Mouse (Mus musculus): ENCODE data around the gene Gm20532. TPM values are rescaled to one million over a fixed set of nuclear protein-coding genes. Genes with fewer than 3 reads are reported as not detected.

The Gm20532 gene
- polyA plus RNA-seq, 1 experiment: not detected

DNA sequence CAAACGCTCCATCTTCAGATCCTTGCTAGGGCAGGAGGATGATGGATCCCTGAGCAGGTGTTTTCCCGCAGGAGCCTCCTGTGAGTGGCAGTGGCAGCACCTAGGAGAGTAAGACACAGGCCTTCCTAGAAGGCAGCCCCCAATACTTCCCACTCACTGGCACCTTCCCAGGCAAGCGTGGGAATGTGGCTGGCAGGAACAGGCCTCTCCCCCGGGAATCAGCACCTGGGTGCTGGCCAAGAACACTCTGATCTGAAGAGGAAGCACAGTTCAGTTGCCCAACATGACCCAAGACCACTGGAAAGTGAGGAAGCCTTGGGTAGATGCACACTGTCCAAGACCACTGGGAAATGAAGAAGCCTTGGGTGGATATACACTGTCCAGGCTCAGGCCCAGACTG, 31.4 kb upstream of the Gm20532 start:
- Histone ChIP-seq H3K27ac (ENCODE audit: insufficient read depth, low read depth, low read length) (no peak overlapping the region), H3K4me1 (ENCODE audit: control insufficient read depth, insufficient read depth, insufficient read length, low read length) (peaks cover 19% of the 10 kb centered on the region), H3K36me3 (ENCODE audit: control insufficient read depth, insufficient read depth, low read length) (no peaks in the 10 kb centered on the region), H3K4me3 (ENCODE audit: low read depth, low read length) (no peak overlapping the region), H3K27me3 (ENCODE audit: control insufficient read depth, insufficient read depth, low read length) (no peaks in the 10 kb centered on the region)
- no peak for TF ChIP-seq POLR2A (IDR thresholded peaks at IDR 0.05; ENCODE audit: low read depth, low read length)
- TF ChIP-seq CTCF (IDR thresholded peaks at IDR 0.05; ENCODE audit: extremely low read depth, insufficient read length, insufficient replicate concordance, low read depth, low read length): no peak
- WGBS: 44% methylated on average over 4 of the region's 4 CpGs

DNA sequence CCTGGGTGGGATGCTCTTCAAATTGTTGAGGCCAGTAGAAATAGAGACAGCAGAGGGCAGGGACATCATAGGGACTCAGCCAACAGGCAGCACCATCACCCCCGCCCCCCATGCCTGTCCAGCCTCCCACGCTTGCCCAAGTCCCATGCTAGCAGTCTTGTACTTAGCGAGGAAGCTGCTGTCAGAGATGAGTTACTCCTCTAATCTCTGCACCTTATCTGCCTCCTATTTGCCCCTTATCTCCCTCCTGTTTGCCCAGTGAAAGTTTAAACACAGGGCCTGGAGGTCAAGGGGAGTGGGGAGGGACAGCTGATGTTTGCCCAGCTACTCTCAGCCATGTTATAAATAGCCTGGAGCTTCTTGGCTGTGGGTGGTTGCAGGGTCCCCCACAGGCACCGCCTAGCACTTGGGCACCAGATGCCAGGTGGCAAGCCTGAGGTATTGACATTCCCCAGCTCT, 29.9 kb upstream of the Gm20532 start:
- Histone ChIP-seq H3K36me3 (ENCODE audit: control insufficient read depth, insufficient read depth, low read length) (no peaks in the 10 kb centered on the region), H3K4me3 (ENCODE audit: low read depth, low read length) (no peak overlapping the region), H3K4me1 (ENCODE audit: control insufficient read depth, insufficient read depth, insufficient read length, low read length) (peaks cover 12% of the 10 kb centered on the region), H3K27me3 (ENCODE audit: control insufficient read depth, insufficient read depth, low read length) (no peaks in the 10 kb centered on the region), H3K27ac (ENCODE audit: insufficient read depth, low read depth, low read length) (no peak overlapping the region)
- WGBS: 34% methylated on average over 4 of the region's 4 CpGs
- no peak for TF ChIP-seq CTCF (IDR thresholded peaks at IDR 0.05; ENCODE audit: extremely low read depth, insufficient read length, insufficient replicate concordance, low read depth, low read length)
- TF ChIP-seq POLR2A (IDR thresholded peaks at IDR 0.05; ENCODE audit: low read depth, low read length): no peak

DNA sequence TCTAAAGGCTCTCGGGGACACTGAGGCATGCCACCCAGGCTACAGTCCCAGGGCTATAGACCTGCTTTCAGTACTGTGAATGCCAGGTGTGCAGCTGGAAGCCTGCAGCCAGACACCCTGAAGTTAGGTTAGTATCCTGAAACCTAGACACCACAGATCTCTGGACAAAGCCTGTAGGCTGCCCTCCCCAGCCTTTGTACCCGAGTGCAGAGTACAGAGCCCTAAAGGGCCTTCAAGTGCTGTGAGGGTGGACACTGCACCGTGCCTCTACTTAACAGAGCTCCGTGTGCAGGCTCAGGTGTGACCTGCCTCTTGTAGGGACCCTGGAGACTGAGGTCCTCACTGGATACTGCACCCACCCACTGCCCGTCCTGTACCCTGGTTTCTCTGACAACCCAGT, 25.9 kb upstream of the Gm20532 start:
- H3K36me3 ChIP-seq (ENCODE audit: control insufficient read depth, insufficient read depth, low read length): no peaks in the 10 kb centered on the region
- H3K4me3 ChIP-seq (ENCODE audit: low read depth, low read length): no peak overlapping the region
- H3K4me1 ChIP-seq (ENCODE audit: control insufficient read depth, insufficient read depth, insufficient read length, low read length): peaks cover 4% of the 10 kb centered on the region
- no peak overlapping the region for H3K27ac ChIP-seq (ENCODE audit: insufficient read depth, low read depth, low read length)
- WGBS: 75% methylated on average over 5 of the region's 5 CpGs
- H3K27me3 ChIP-seq (ENCODE audit: control insufficient read depth, insufficient read depth, low read length): no peaks in the 10 kb centered on the region
- no peak for TF ChIP-seq CTCF (IDR thresholded peaks at IDR 0.05; ENCODE audit: extremely low read depth, insufficient read length, insufficient replicate concordance, low read depth, low read length)

DNA sequence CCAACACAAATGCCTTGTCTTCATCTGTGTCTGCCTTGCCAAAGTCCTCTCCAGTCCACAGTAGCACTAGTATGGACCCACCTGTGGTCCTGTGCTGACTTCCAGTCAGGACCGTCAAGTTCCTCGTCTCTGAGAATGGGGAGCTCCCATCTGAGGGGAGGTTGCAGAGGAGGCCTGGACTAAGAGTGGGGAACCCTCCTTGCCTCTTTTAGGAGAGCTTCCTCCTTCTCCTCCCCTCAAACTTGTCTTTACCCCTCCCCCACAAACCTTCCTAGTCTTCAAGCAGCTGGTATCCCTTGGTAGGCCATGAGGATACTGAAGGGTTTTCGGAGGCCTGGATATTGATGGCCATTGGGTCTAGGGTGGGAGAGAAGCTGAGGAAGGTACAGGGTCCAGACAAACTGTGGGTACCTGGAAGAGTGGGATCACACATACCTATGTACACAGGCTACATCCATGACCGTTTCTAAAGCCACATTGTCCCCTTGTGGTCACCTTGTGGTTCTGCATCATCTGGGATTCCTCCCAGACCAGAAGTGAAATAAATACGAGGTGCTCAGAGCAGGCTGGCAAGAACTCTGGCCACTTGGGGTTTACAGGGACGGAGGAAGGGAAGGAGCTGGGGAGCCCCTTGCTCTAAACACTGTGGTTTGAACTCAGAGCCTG, 25.0 kb upstream of the Gm20532 start:
- H3K4me1 ChIP-seq (ENCODE audit: control insufficient read depth, insufficient read depth, insufficient read length, low read length): peaks cover under 1% of the 10 kb centered on the region; the same call in 1 of the 2 replicates
- H3K27me3 ChIP-seq (ENCODE audit: control insufficient read depth, insufficient read depth, low read length): no peaks in the 10 kb centered on the region
- 41% methylated on average over 6 of the region's 6 CpGs for WGBS
- no peaks in the 10 kb centered on the region for H3K36me3 ChIP-seq (ENCODE audit: control insufficient read depth, insufficient read depth, low read length)
- no peak overlapping the region for H3K27ac ChIP-seq (ENCODE audit: insufficient read depth, low read depth, low read length)
- TF ChIP-seq POLR2A (IDR thresholded peaks at IDR 0.05; ENCODE audit: low read depth, low read length) (no peak), CTCF (IDR thresholded peaks at IDR 0.05; ENCODE audit: extremely low read depth, insufficient read length, insufficient replicate concordance, low read depth, low read length) (peak; percentile 63; the same call in 1 of the 2 replicates)
- no peak overlapping the region for H3K4me3 ChIP-seq (ENCODE audit: low read depth, low read length)

DNA sequence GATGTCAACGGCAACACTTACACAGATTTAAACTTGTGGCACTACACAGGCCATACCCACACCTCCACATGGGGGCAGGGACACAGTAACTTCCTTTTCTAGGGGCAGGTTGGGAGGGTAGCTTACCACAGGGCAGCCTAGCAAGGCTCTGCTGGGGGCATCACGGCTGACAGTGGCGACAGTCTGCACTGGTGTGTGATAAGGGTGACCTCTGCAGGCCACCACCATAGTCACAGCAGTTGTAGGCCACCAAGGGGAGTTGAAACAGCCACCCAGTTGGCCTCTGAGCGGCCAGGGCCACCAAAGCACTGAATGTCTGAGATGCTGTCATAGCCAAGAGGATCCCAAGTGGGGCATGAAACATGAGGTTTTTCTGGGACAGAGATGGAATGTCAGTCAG, 20.2 kb upstream of the Gm20532 start:
- H3K27ac ChIP-seq (ENCODE audit: insufficient read depth, low read depth, low read length): no peak overlapping the region
- 17% methylated on average over 4 of the region's 4 CpGs for WGBS
- no peaks in the 10 kb centered on the region for H3K27me3 ChIP-seq (ENCODE audit: control insufficient read depth, insufficient read depth, low read length)
- H3K4me3 ChIP-seq (ENCODE audit: low read depth, low read length): no peak overlapping the region
- no peaks in the 10 kb centered on the region for H3K4me1 ChIP-seq (ENCODE audit: control insufficient read depth, insufficient read depth, insufficient read length, low read length)
- H3K36me3 ChIP-seq (ENCODE audit: control insufficient read depth, insufficient read depth, low read length): no peaks in the 10 kb centered on the region
- TF ChIP-seq POLR2A (IDR thresholded peaks at IDR 0.05; ENCODE audit: low read depth, low read length) (no peak), CTCF (IDR thresholded peaks at IDR 0.05; ENCODE audit: extremely low read depth, insufficient read length, insufficient replicate concordance, low read depth, low read length) (peak; percentile 67; the same call in 1 of the 2 replicates)

DNA sequence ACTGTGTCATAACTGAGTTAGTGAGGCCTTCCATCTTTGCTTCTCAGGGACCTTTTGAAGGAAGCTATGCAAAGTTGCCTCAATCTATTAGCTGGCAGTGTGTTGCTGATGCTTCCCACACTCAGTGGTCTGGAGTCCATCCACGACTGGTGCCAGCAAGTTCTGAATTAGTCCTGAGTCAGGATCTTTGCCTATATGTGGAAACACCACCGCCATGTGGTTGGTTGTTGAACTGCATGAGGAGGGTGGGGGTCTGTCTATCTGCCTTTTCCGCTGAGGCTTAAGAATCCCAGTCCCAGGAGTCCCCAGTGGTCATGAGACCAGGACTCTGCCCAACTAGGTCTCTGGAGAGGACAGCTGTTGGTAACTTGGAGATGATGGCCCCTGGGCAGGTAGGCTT, 16.4 kb upstream of the Gm20532 start:
- H3K27ac ChIP-seq (ENCODE audit: insufficient read depth, low read depth, low read length): no peak overlapping the region
- 24% methylated on average over 3 of the region's 3 CpGs for WGBS
- TF ChIP-seq POLR2A (IDR thresholded peaks at IDR 0.05; ENCODE audit: low read depth, low read length): no peak
- peak; percentile 59; the same call in 1 of the 2 replicates for TF ChIP-seq CTCF (IDR thresholded peaks at IDR 0.05; ENCODE audit: extremely low read depth, insufficient read length, insufficient replicate concordance, low read depth, low read length)
- H3K36me3 ChIP-seq (ENCODE audit: control insufficient read depth, insufficient read depth, low read length): no peaks in the 10 kb centered on the region
- H3K4me3 ChIP-seq (ENCODE audit: low read depth, low read length): no peak overlapping the region
- peaks cover 2% of the 10 kb centered on the region; the same call in 1 of the 2 replicates for H3K4me1 ChIP-seq (ENCODE audit: control insufficient read depth, insufficient read depth, insufficient read length, low read length)
- no peaks in the 10 kb centered on the region for H3K27me3 ChIP-seq (ENCODE audit: control insufficient read depth, insufficient read depth, low read length)

DNA sequence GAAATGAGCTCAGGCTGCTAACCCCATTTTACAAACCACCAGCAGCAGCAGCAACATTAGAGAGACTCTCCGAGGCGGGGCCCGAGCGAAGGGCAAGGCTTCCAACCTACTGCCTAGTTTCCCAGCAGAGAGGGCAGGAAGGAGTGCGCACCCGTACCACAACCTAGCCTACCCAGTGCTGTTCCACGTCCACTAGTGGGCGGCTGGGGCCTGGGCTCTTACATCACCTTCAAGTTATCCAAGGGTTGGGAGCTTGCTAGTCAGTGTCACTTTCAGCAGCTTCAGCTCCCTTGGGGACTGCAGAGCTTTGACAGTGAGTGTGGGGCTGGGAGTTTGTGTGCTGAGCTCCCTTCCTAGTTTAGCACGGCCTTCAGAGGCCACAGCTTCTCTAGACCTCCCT, 15.0 kb upstream of the Gm20532 start:
- no peak for TF ChIP-seq POLR2A (IDR thresholded peaks at IDR 0.05; ENCODE audit: low read depth, low read length)
- peaks cover 2% of the 10 kb centered on the region; the same call in 1 of the 2 replicates for H3K4me1 ChIP-seq (ENCODE audit: control insufficient read depth, insufficient read depth, insufficient read length, low read length)
- H3K36me3 ChIP-seq (ENCODE audit: control insufficient read depth, insufficient read depth, low read length): no peaks in the 10 kb centered on the region
- H3K27me3 ChIP-seq (ENCODE audit: control insufficient read depth, insufficient read depth, low read length): no peaks in the 10 kb centered on the region
- 64% methylated on average over 9 of the region's 9 CpGs for WGBS
- no peak overlapping the region; the same call in 1 of the 2 replicates for H3K27ac ChIP-seq (ENCODE audit: insufficient read depth, low read depth, low read length)
- H3K4me3 ChIP-seq (ENCODE audit: low read depth, low read length): no peak overlapping the region

Measured in small intestine, adult 2 months (tissue).